Mouse (Mus musculus) erythroid progenitor cell, adult 5-6 weeks (primary cell): Measurements from ENCODE around the gene Pts. TPM values are rescaled to one million over a fixed set of nuclear protein-coding genes. Genes with fewer than 3 reads are reported as not detected.

Experiments
- ATAC-seq: replicated peaks from 2 replicates; pipeline ENCODE4 v1.8.0; 2016; ENCODE audit warnings: moderate number of reproducible peaks, mild to moderate bottlenecking, moderate TSS enrichment, inconsistent platforms; ENCODE audit not compliant: poor library complexity, low FRiP score, severe bottlenecking
- total RNA-seq, 2 experiments: library from RNA; stranded (forward) in 1 of 2; stranded (reverse) in 1 of 2; fragments of 150-400 nt in 1 of 2; fragments of 186-747, 209-891 nt in 1 of 2; gene quantifications; 2 replicates each; pipeline versions ENCODE4 v1.2.3 to v1.2.4; 2015 to 2017; ENCODE audit warnings: low replicate concordance in 2 of 2

The Pts gene
- total RNA-seq, 2 experiments from 2014 or later: 3.7 to 37.3 TPM

- no peak for ATAC-seq
Observed at GRCm38 (mm10) chr9:50495405-50496150, 32.9 kb downstream of the Pts start.

DNA sequence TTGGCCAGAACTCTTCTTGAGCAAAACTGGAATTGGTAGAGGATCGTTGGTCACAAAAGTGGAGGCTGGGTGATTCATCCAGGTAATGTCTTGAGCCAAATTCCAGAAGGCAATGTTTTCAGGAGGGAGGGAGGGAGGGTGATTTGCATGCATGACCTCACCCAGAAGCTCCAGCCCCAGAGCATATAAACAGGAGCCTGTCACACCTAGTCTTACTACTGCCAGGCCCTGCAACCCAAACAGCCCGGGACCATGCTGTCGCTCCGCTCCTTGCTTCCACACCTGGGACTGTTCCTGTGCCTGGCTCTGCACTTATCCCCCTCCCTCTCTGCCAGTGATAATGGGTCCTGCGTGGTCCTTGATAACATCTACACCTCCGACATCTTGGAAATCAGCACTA lies 34.2 kb downstream of the Pts start, which contains the start of gene Plet1:
Gene Plet1 (plus strand): TSS at position 215 of the 400 bp plus-strand sequence.
- ATAC-seq: no peak

DNA sequence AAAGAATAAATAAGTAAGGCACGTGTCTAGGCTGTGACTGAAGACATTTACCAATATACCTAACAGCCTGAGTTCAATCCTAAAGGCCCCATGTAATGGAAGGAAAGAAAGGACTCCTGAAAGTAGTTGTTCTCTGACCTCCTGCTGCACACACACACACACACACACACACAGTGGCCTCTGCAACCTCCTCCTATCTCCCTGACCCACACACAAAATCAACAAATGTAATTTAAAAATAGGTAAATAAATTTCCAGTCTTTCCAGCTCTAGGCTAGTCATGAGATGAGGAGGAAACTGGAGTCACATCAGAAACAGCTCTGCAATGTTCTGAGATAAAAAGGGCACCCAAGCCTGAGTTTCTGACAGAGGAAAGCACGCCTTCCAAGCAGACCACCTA lies 34.7 kb downstream of the Pts start:
- no peak for ATAC-seq

DNA sequence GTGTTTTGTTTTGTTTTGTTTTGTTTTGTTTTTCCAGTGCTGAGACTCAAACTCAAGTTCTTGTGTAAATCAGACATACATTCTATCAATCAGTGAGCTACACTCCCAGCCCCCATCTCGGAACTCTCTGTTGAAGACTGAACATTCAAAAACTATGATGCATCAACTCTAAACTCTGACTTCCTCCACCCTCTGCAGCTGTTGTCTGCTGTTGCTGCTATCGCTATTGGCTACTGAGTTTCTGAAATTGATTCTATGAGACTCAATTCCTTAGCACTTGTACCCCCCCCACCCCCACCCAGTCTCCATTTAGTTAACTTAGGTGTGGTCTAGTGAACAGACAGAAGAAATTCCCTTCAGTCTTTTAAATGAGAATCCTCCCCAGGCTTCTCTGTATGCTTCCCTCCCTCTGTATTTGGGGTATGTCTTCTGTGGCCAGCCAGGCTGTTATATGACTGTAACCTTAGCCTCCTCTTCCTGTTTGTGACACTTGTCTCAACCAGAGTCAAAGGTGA lies 36.9 kb downstream of the Pts start:
- ATAC-seq: no peak

GRCm38 (mm10) chr9:50490836-50491235 lies 37.7 kb downstream of the Pts start:
- ATAC-seq: no peak

DNA sequence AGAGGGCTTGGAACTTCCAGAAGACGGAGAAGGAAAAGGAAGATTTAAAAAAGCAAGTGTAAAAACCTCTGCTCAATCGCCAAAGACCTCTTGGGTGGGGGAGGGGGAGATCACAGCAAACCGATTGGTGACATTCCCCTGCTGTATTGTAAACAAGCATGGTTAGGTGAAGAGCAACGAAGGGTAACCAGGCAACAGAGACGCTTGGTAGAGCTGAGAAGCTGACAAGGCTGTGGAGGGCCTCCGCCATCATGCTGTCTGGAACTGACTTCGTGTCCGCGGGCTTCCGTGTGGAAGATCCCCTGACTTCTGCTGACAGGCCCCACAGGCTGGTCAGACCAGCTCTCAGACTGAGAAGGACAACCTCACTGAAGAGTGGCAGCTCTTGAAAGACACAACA lies 43.0 kb downstream of the Pts start:
- no peak for ATAC-seq

GRCm38 (mm10) chr9:50482743-50483142 lies 45.8 kb downstream of the Pts start:
- ATAC-seq: no peak

- ATAC-seq: no peak
Observed at GRCm38 (mm10) chr9:50479476-50479875, 49.0 kb downstream of the Pts start.

DNA sequence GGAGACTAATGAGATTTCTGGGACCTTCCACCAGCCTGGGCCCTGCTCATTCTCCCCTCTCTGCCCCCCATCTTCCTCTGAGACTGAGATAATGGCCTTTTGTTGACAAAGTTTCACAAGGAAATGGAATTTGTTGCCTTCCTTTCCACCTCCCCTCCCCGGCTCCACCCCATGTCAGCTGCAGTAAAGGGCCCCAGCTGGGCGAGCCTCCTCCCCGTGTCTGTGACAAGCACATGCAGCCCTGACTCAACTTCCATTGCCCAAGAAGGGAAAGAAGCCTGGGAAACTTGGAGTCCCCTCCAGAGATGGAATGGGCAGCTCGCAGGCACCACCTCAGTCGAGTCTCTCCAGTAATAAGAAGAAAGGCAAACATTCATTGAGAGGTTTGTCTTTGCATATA lies 49.7 kb downstream of the Pts start:
- no peak for ATAC-seq

DNA sequence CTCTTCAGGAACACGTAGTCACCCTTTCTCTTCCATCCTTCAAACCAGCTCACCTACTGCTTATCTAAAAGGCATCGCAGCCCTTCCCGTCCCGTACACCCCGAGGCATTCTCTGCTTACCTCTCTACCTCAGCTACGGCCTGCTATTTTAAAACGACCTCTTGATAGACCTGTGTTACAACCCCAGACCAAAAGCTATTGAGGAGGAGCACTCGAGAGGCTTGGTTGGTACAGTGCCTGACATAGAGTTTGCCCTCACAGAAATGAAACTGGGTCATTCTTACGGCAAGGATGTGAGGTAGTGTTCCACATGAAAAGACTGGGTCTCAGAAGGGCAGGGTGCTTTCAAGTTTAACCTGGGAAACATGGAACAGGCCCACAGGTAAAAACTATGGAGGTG lies 51.3 kb downstream of the Pts start:
- no peak for ATAC-seq

- ATAC-seq: no peak
Observed at GRCm38 (mm10) chr9:50476651-50477050, 51.9 kb downstream of the Pts start.

DNA sequence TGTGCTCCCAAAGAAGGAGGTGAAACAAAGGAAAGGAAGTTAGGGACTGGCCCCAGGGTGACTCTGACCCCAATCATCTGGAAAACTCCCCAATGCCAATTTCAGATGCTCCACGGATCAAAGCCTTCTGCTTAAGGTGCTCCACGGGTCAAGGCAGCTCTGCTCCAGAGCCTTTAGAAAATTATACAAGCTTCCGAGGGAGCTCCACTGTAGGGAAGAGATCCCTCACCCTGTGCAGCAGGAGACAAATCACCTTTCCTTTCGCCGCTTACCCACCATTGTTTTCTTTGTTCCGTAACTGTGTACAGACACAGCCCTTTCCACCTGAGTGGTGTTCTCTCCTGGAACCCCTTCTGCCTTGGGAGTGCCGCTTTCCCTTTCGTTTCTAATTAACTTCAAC lies 52.8 kb downstream of the Pts start:
- ATAC-seq: no peak

DNA sequence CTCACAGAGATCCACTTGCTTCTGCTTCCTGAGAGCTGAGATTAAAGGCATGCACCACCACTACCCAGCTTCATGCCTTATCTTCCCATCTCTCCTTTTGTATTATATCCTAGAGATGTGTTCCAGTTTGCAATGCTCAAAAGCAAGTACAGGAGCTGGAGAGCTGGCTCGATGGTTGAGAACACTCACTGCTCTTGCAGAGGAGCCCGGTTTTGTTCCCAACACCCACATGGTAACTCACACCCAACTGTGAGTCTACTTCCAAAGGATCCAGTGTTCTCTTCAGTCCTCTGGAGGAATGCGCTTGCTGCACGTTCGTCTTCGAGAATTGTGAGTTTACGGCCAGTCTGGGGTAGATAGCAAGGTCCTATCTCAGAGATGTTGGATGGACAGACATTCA lies 53.2 kb downstream of the Pts start:
- ATAC-seq: no peak

Other genes starting within 250 kb of the Pts start
- 298 and 373 TPM in 2 replicates for gene Rpl10-ps3, start 183.8 kb downstream of the Pts start, total RNA-seq (2015; ENCODE audit: low replicate concordance)
- 23.1 and 103 TPM in 2 replicates for gene Rpl10-ps3, start 183.8 kb downstream of the Pts start, total RNA-seq (2017; ENCODE audit: low replicate concordance)
- gene Plet1, start 34.2 kb downstream of the Pts start, total RNA-seq (2015; ENCODE audit: low replicate concordance): not detected in 2 replicates
- not detected in 2 replicates for gene Plet1, start 34.2 kb downstream of the Pts start, total RNA-seq (2017; ENCODE audit: low replicate concordance)
- gene Il18, start 26.1 kb upstream of the Pts start, total RNA-seq (2015; ENCODE audit: low replicate concordance): 10.8 and 13.8 TPM in 2 replicates
- 1.1 and 11.3 TPM in 2 replicates for gene Il18, start 26.1 kb upstream of the Pts start, total RNA-seq (2017; ENCODE audit: low replicate concordance)
- gene Bco2, start 26.5 kb upstream of the Pts start, total RNA-seq (2015; ENCODE audit: low replicate concordance): not detected in 2 replicates
- not detected in 2 replicates for gene Bco2, start 26.5 kb upstream of the Pts start, total RNA-seq (2017; ENCODE audit: low replicate concordance)
- gene Tex12, start 32.6 kb upstream of the Pts start, total RNA-seq (2015; ENCODE audit: low replicate concordance): not detected in 2 replicates
- gene Tex12, start 32.6 kb upstream of the Pts start, total RNA-seq (2017; ENCODE audit: low replicate concordance): not detected in 2 replicates
- 79.6 and 82.2 TPM in 2 replicates for gene Sdhd, start 75.1 kb upstream of the Pts start, total RNA-seq (2015; ENCODE audit: low replicate concordance)
- gene Sdhd, start 75.1 kb upstream of the Pts start, total RNA-seq (2017; ENCODE audit: low replicate concordance): 43.1 and 59.0 TPM in 2 replicates
- 29.6 and 98.1 TPM in 2 replicates for gene Timm8b, start 75.2 kb upstream of the Pts start, total RNA-seq (2015; ENCODE audit: low replicate concordance)
- 22.5 and 77.4 TPM in 2 replicates for gene Timm8b, start 75.2 kb upstream of the Pts start, total RNA-seq (2017; ENCODE audit: low replicate concordance)
- gene Pih1d2, start 88.6 kb upstream of the Pts start, total RNA-seq (2015; ENCODE audit: low replicate concordance): not detected in 2 replicates
- gene Pih1d2, start 88.6 kb upstream of the Pts start, total RNA-seq (2017; ENCODE audit: low replicate concordance): 0.64 TPM in 1 of 2 replicates, not detected in the other
- 11.3 and 16.9 TPM in 2 replicates for gene Nkapd1, start 88.7 kb upstream of the Pts start, total RNA-seq (2015; ENCODE audit: low replicate concordance)
- 7.2 and 11.9 TPM in 2 replicates for gene Nkapd1, start 88.7 kb upstream of the Pts start, total RNA-seq (2017; ENCODE audit: low replicate concordance)
- gene Dlat, start 131.1 kb upstream of the Pts start, total RNA-seq (2015; ENCODE audit: low replicate concordance): 8.0 and 12.3 TPM in 2 replicates
- gene Dlat, start 131.1 kb upstream of the Pts start, total RNA-seq (2017; ENCODE audit: low replicate concordance): 6.9 and 15.3 TPM in 2 replicates
- gene Dixdc1, start 210.8 kb upstream of the Pts start, total RNA-seq (2015; ENCODE audit: low replicate concordance): not detected in 2 replicates
- not detected in 2 replicates for gene Dixdc1, start 210.8 kb upstream of the Pts start, total RNA-seq (2017; ENCODE audit: low replicate concordance)
- not detected in 2 replicates for gene 2310030G06Rik, start 217.8 kb upstream of the Pts start, total RNA-seq (2015; ENCODE audit: low replicate concordance)
- gene 2310030G06Rik, start 217.8 kb upstream of the Pts start, total RNA-seq (2017; ENCODE audit: low replicate concordance): not detected in 2 replicates
- gene Cryab, start 222.6 kb upstream of the Pts start, total RNA-seq (2015; ENCODE audit: low replicate concordance): not detected in 2 replicates
- not detected in 2 replicates for gene Cryab, start 222.6 kb upstream of the Pts start, total RNA-seq (2017; ENCODE audit: low replicate concordance)
- gene Hspb2, start 223.6 kb upstream of the Pts start, total RNA-seq (2015; ENCODE audit: low replicate concordance): not detected in 2 replicates
- not detected in 2 replicates for gene Hspb2, start 223.6 kb upstream of the Pts start, total RNA-seq (2017; ENCODE audit: low replicate concordance)
- 7.9 and 8.0 TPM in 2 replicates for gene Fdxacb1, start 239.5 kb upstream of the Pts start, total RNA-seq (2015; ENCODE audit: low replicate concordance)
- 6.8 and 8.2 TPM in 2 replicates for gene Fdxacb1, start 239.5 kb upstream of the Pts start, total RNA-seq (2017; ENCODE audit: low replicate concordance)
- gene Alg9, start 246.3 kb upstream of the Pts start, total RNA-seq (2015; ENCODE audit: low replicate concordance): 16.8 and 45.4 TPM in 2 replicates
- 11.4 and 14.8 TPM in 2 replicates for gene Alg9, start 246.3 kb upstream of the Pts start, total RNA-seq (2017; ENCODE audit: low replicate concordance)
- 28.1 and 38.2 TPM in 2 replicates for gene 1110032A03Rik, start 246.8 kb upstream of the Pts start, total RNA-seq (2015; ENCODE audit: low replicate concordance)
- gene 1110032A03Rik, start 246.8 kb upstream of the Pts start, total RNA-seq (2017; ENCODE audit: low replicate concordance): 15.9 and 21.1 TPM in 2 replicates